ENCODE assay signal across 8 mouse cellular contexts in genomic region chr2:148442710-148443109, GRCm38 (mm10). TPM values are rescaled to one million over a fixed set of nuclear protein-coding genes. Genes with fewer than 3 reads are reported as not detected.
DNase-seq lines count a peak whose midpoint lies in the region; ATAC-seq and TF ChIP-seq lines count a peak whose summit lies in the region.
"Had no signal": no experiment of that assay in that cellular context is flagged by ENCODE, and none has a peak within 500 bp of the region (broad histone marks: within the 10 kb centered on the region; RNA-seq: fewer than 3 reads in every experiment).

No protein-coding gene starts in this region.

- 0 out of 2 replicates have a peak overlapping the region, but pooled peaks have one; percentile 8 for H3K27ac ChIP-seq in embryonic facial prominence, embryonic 15.5 days (replicated peaks)
- peak overlapping the region; percentile 46; the same call in 1 of the 2 replicates for H3K27ac ChIP-seq in hindbrain, postnatal 0 days
- H3K27ac ChIP-seq in neural tube, embryonic 15.5 days (replicated peaks) = peak overlapping the region; percentile 54

- peak; percentile 18 for DNase-seq in lung, adult 2 months
- no peak for DNase-seq in lung, postnatal 36 days
- no peak for DNase-seq in hindbrain, postnatal 0 days (ENCODE audit: low spot score)
- DNase-seq in testis, postnatal 14 days (ENCODE audit: low spot score) = no peak
- no peak for DNase-seq in cerebellum, postnatal 25 days

- no peak overlapping the region for H3K9ac ChIP-seq in embryonic facial prominence, embryonic 15.5 days
- no peak overlapping the region for H3K9ac ChIP-seq in hindbrain, postnatal 0 days (replicated peaks; ENCODE audit: low read length)
- no peak overlapping the region for H3K9ac ChIP-seq in neural tube, embryonic 15.5 days (replicated peaks)

- no peaks in the 10 kb centered on the region for H3K36me3 ChIP-seq in embryonic facial prominence, embryonic 15.5 days
- H3K36me3 ChIP-seq in hindbrain, postnatal 0 days (ENCODE audit: insufficient read depth, low read length) = no peaks in the 10 kb centered on the region
- H3K36me3 ChIP-seq in neural tube, embryonic 15.5 days = no peaks in the 10 kb centered on the region

- no peaks in the 10 kb centered on the region for H3K27me3 ChIP-seq in embryonic facial prominence, embryonic 15.5 days
- H3K27me3 ChIP-seq in hindbrain, postnatal 0 days (ENCODE audit: insufficient read depth, low read length) = no peaks in the 10 kb centered on the region
- no peaks in the 10 kb centered on the region for H3K27me3 ChIP-seq in neural tube, embryonic 15.5 days (replicated peaks)
- H3K27me3 ChIP-seq: Patski had no signal

- H3K9me3 ChIP-seq in embryonic facial prominence, embryonic 15.5 days (replicated peaks) = no peaks in the 10 kb centered on the region
- H3K9me3 ChIP-seq in hindbrain, postnatal 0 days (ENCODE audit: low read length) = no peaks in the 10 kb centered on the region
- H3K9me3 ChIP-seq in neural tube, embryonic 15.5 days (replicated peaks) = no peaks in the 10 kb centered on the region

- no peak for TF ChIP-seq CTCF in lung, adult 2 months (IDR thresholded peaks at IDR 0.05; ENCODE audit: insufficient read depth, low read length)
- TF ChIP-seq CTCF in hindbrain, postnatal 0 days (IDR thresholded peaks at IDR 0.05; ENCODE audit: low read depth) = no peak

- no peak overlapping the region for H3K4me2 ChIP-seq in embryonic facial prominence, embryonic 15.5 days (replicated peaks)
- peak overlapping the region; percentile 13; the same call in 1 of the 2 replicates for H3K4me2 ChIP-seq in hindbrain, postnatal 0 days (ENCODE audit: low read depth, low read length)
- H3K4me2 ChIP-seq in neural tube, embryonic 15.5 days = no peak overlapping the region

- ATAC-seq in embryonic facial prominence, embryonic 15.5 days (ENCODE audit: insufficient number of reproducible peaks, low FRiP score, low TSS enrichment, low read depth) = no peak
- no peak; the same call in 1 of the 2 replicates for ATAC-seq in hindbrain, postnatal 0 days
- no peak; the same call in 1 of the 2 replicates for ATAC-seq in neural tube, embryonic 15.5 days (ENCODE audit: low FRiP score)
- ATAC-seq: Patski had no signal

- WGBS in lung, adult 2 months = 53% methylated on average over 4 of the region's 4 CpGs
- WGBS in embryonic facial prominence, embryonic 15.5 days = 76% methylated on average over 4 of the region's 4 CpGs
- 88% methylated on average over 4 of the region's 4 CpGs for WGBS in hindbrain, postnatal 0 days
- 94% methylated on average over 4 of the region's 4 CpGs for WGBS in neural tube, embryonic 15.5 days

- 0 out of 2 replicates have a peak, but pooled peaks cover 2% of the 10 kb centered on the region for H3K4me1 ChIP-seq in lung, adult 2 months (ENCODE audit: control insufficient read depth, insufficient read depth, low read length)
- no peaks in the 10 kb centered on the region for H3K4me1 ChIP-seq in embryonic facial prominence, embryonic 15.5 days
- H3K4me1 ChIP-seq in hindbrain, postnatal 0 days (ENCODE audit: insufficient read depth, low read length) = peaks cover 5% of the 10 kb centered on the region; the same call in 1 of the 2 replicates
- no peaks in the 10 kb centered on the region for H3K4me1 ChIP-seq in neural tube, embryonic 15.5 days

- TF ChIP-seq POLR2A in lung, adult 2 months (IDR thresholded peaks at IDR 0.05; ENCODE audit: borderline replicate concordance, extremely low read depth, low read depth, low read length) = no peak; the same call in 1 of the 2 replicates

- peak overlapping the region; percentile 81 for H3K4me3 ChIP-seq in lung, adult 2 months (replicated peaks; ENCODE audit: extremely low read depth, low read depth, low read length)
- peak overlapping the region; percentile 16 for H3K4me3 ChIP-seq in embryonic facial prominence, embryonic 15.5 days (replicated peaks)
- no peak overlapping the region; the same call in 1 of the 2 replicates for H3K4me3 ChIP-seq in hindbrain, postnatal 0 days (ENCODE audit: low read length)
- peak overlapping the region; percentile 19 for H3K4me3 ChIP-seq in neural tube, embryonic 15.5 days (replicated peaks)

RNA-seq across cellular contexts. Expression of gene Cd93, which starts 0.7 kb away (rescaled TPM):
- 81.8 and 82.1 TPM in 2 replicates for polyA plus RNA-seq in lung, adult 2 months (2012; rRNA removed)
- 11.4 and 11.8 TPM in 2 replicates for polyA plus RNA-seq in embryonic facial prominence, embryonic 15.5 days (2015; fragmentation: Nextera tagmentation; extraction: Ambion mirVana)
- 21.5 and 24.3 TPM in 2 replicates for total RNA-seq in hindbrain, postnatal 0 days (2014; rRNA removed)
- 5.0 and 5.3 TPM in 2 replicates for polyA plus RNA-seq in hindbrain, postnatal 0 days (2015; fragmentation: Nextera tagmentation; extraction: Ambion mirVana)
- polyA plus RNA-seq in neural tube, embryonic 15.5 days (2015; fragmentation: Nextera tagmentation; extraction: Ambion mirVana) = 7.6 and 9.2 TPM in 2 replicates

RNA-seq across cellular contexts. Expression of gene Thbd, which starts 34.7 kb away (rescaled TPM):
- polyA plus RNA-seq in lung, adult 2 months (2012; rRNA removed) = 550 and 598 TPM in 2 replicates
- 21.7 and 23.0 TPM in 2 replicates for polyA plus RNA-seq in embryonic facial prominence, embryonic 15.5 days (2015; fragmentation: Nextera tagmentation; extraction: Ambion mirVana)
- total RNA-seq in hindbrain, postnatal 0 days (2014; rRNA removed) = 17.3 and 31.7 TPM in 2 replicates
- 13.3 and 13.4 TPM in 2 replicates for polyA plus RNA-seq in hindbrain, postnatal 0 days (2015; fragmentation: Nextera tagmentation; extraction: Ambion mirVana)
- polyA plus RNA-seq in neural tube, embryonic 15.5 days (2015; fragmentation: Nextera tagmentation; extraction: Ambion mirVana) = 6.7 and 8.0 TPM in 2 replicates
- polyA plus RNA-seq: Patski had no signal

RNA-seq across cellular contexts. Expression of gene Sstr4, which starts 47.6 kb away (rescaled TPM):
- 8.3 and 10.8 TPM in 2 replicates for polyA plus RNA-seq in lung, adult 2 months (2012; rRNA removed)
- 2.9 and 3.1 TPM in 2 replicates for polyA plus RNA-seq in embryonic facial prominence, embryonic 15.5 days (2015; fragmentation: Nextera tagmentation; extraction: Ambion mirVana)
- 13.4 and 14.0 TPM in 2 replicates for total RNA-seq in hindbrain, postnatal 0 days (2014; rRNA removed)
- 2.7 and 2.8 TPM in 2 replicates for polyA plus RNA-seq in hindbrain, postnatal 0 days (2015; fragmentation: Nextera tagmentation; extraction: Ambion mirVana)
- polyA plus RNA-seq in neural tube, embryonic 15.5 days (2015; fragmentation: Nextera tagmentation; extraction: Ambion mirVana) = 3.2 and 3.8 TPM in 2 replicates
- polyA plus RNA-seq: Patski had no signal

Comparison
In these comparisons a context has a peak if more than half of its experiments do, and no peak if none do; other contexts are left out.
1. RNA of gene Thbd, which starts 34.7 kb away (polyA plus RNA-seq): 550 to 598 TPM in lung, adult 2 months; 21.7 to 23.0 TPM in embryonic facial prominence, embryonic 15.5 days, 13.3 to 13.4 TPM in hindbrain, postnatal 0 days and 6.7 to 8.0 TPM in neural tube, embryonic 15.5 days; every median in the first group is over 10 times any median in the second.
2. Peak in every context shown above with its lines, with median percentiles within 50 percentile points of each other: H3K27ac ChIP-seq.